Mouse (Mus musculus) erythroid progenitor cell, adult 5-6 weeks (primary cell): ENCODE results near the gene Jag2. TPM values are rescaled to one million over a fixed set of nuclear protein-coding genes. Genes with fewer than 3 reads are reported as not detected.

Experiments
- ATAC-seq: replicated peaks from 2 replicates; pipeline ENCODE4 v1.8.0; 2016; ENCODE audit warnings: moderate number of reproducible peaks, mild to moderate bottlenecking, moderate TSS enrichment, inconsistent platforms; ENCODE audit not compliant: poor library complexity, low FRiP score, severe bottlenecking
- total RNA-seq, 2 experiments: library from RNA; stranded (forward) in 1 of 2; stranded (reverse) in 1 of 2; fragments of 150-400 nt in 1 of 2; fragments of 186-747, 209-891 nt in 1 of 2; gene quantifications; 2 replicates each; pipeline versions ENCODE4 v1.2.3 to v1.2.4; 2015 to 2017; ENCODE audit warnings: low replicate concordance in 2 of 2

Jag2 gene
- total RNA-seq, 2 experiments from 2014 or later = not detected

GRCm38 (mm10) chr12:112912951-112913745, 16.4 kb downstream of the Jag2 start:
- no peak for ATAC-seq

- no peak for ATAC-seq
Measured at GRCm38 (mm10) chr12:112911701-112912100, 17.9 kb downstream of the Jag2 start.

GRCm38 (mm10) chr12:112908991-112909390, 20.6 kb downstream of the Jag2 start:
- no peak for ATAC-seq

GRCm38 (mm10) chr12:112905001-112905400, 24.6 kb downstream of the Jag2 start:
- no peak for ATAC-seq

- ATAC-seq = no peak
Measured at GRCm38 (mm10) chr12:112903941-112904340, 25.6 kb downstream of the Jag2 start.

GRCm38 (mm10) chr12:112900641-112901040, 28.9 kb downstream of the Jag2 start:
- no peak for ATAC-seq

- ATAC-seq = no peak
Measured at GRCm38 (mm10) chr12:112898960-112899359, 30.6 kb downstream of the Jag2 start.

GRCm38 (mm10) chr12:112898351-112898750, 31.2 kb downstream of the Jag2 start:
- ATAC-seq = no peak

GRCm38 (mm10) chr12:112897522-112898212, 31.9 kb downstream of the Jag2 start:
- ATAC-seq = no peak

GRCm38 (mm10) chr12:112894969-112895368, 34.6 kb downstream of the Jag2 start:
- no peak for ATAC-seq

- ATAC-seq = no peak
Measured at GRCm38 (mm10) chr12:112894303-112894884, 35.2 kb downstream of the Jag2 start.

- no peak for ATAC-seq
Measured at GRCm38 (mm10) chr12:112885465-112885864, 44.1 kb downstream of the Jag2 start.

GRCm38 (mm10) chr12:112881301-112881815, 48.2 kb downstream of the Jag2 start:
- no peak for ATAC-seq

GRCm38 (mm10) chr12:112880661-112881060, 48.9 kb downstream of the Jag2 start:
- ATAC-seq = no peak

- no peak for ATAC-seq
Measured at GRCm38 (mm10) chr12:112879731-112880130, 49.8 kb downstream of the Jag2 start.

- ATAC-seq = no peak
Measured at GRCm38 (mm10) chr12:112877607-112878020, 52.0 kb downstream of the Jag2 start.

- no peak for ATAC-seq
Measured at GRCm38 (mm10) chr12:112877073-112877576, 52.5 kb downstream of the Jag2 start.

GRCm38 (mm10) chr12:112876332-112877072, 53.1 kb downstream of the Jag2 start:
- ATAC-seq = peak; percentile 71

- 0 out of 2 replicates have a peak, but pooled peaks have one; percentile 33 for ATAC-seq
Measured at GRCm38 (mm10) chr12:112875225-112876013, 54.2 kb downstream of the Jag2 start.
